Mouse (Mus musculus) kidney, adult 2 months (tissue): ENCODE results near the gene Ube2r2.

Experiments used
- CTCF ChIP-seq: fragments of 200-500 bp; conservative IDR thresholded peaks from 2 replicates; pipeline ENCODE4 v1.5.1; 2011; ENCODE audit warnings: low read depth, mild to moderate bottlenecking, control low read depth, low read length, moderate library complexity, mixed read lengths; ENCODE audit not compliant: insufficient read depth, insufficient read length
- POLR2A ChIP-seq: fragments of 200-500 bp; IDR thresholded peaks from one replicate; pipeline ENCODE4 v1.6.1; 2011; ENCODE audit warnings: low read depth, low read length, control low read depth

DNA sequence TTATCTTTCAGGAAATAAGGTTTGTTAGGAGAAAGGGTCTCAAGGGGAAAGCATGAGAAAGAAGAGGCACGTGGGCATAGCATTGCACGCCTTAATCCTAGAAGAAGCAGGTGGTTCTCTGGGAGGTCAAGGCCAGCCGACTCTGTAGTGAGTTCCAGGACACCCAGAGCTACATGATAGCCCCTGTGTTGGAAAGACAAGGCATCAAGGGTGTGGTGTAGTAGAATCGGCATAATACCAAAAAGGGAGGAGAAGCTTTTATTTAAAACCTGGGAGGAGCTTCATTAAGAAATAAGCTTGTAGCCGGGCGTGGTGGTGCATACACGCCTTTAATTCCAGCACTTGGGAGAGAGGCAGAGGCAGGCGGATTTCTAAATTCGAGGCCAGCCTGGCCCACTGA is 21.4 kb downstream of the Ube2r2 start:
- TF ChIP-seq CTCF (no peak), POLR2A (no peak)
